Mouse (Mus musculus): ENCODE measurements at regions not wholly inside any gene's neighbourhood (a gene's known extent, or its start where the extent isn't known, plus 50 kb on each side); places are given as distances from the start of the nearest gene placed in this dataset.

DNA sequence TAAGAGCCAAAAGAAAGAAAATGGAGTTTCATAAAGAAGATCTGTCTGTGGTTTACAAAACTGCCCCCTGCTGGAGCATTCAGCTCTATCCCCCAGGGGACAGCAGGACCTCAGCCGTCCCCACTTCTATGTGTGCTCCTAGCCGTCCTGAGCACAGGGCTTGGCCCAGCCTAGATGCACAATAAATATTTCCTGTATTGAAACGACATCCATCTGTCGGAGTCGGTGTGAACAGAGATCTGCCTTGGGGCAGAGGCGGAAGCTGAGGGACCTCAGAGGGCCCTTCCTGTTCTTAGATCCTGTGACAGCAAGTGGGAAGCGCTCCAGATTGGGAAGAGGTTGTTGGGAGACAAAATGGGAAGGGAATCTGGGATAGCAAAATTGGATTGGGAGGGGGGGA lies 62.5 kb upstream of the Cxcl14 start:
- H3K4me3 ChIP-seq (ENCODE audit: low read depth, low read length), result no peak overlapping the region
- 43% methylated on average over 7 of the region's 7 CpGs for WGBS
- no peak for DNase-seq (ENCODE audit: low spot score)
- H3K9ac ChIP-seq (replicated peaks; ENCODE audit: low read length), result no peak overlapping the region
- H3K36me3 ChIP-seq (replicated peaks; ENCODE audit: control insufficient read depth, insufficient read depth, low read depth, low read length), result no peaks in the 10 kb centered on the region
- no peaks in the 10 kb centered on the region for H3K9me3 ChIP-seq (replicated peaks; ENCODE audit: control insufficient read depth, low read length)
- peaks cover 2% of the 10 kb centered on the region; the same call in 1 of the 2 replicates for H3K4me1 ChIP-seq (ENCODE audit: control insufficient read depth, insufficient read depth, low read length)
- ATAC-seq (replicated peaks; ENCODE audit: insufficient number of reproducible peaks, low FRiP score, low TSS enrichment, low read depth), result no peak
- H3K27me3 ChIP-seq (ENCODE audit: control insufficient read depth, insufficient read depth, low read length), result no peaks in the 10 kb centered on the region
- H3K27ac ChIP-seq (replicated peaks; ENCODE audit: low read depth, low read length), result no peak overlapping the region
- no peak overlapping the region for H3K4me2 ChIP-seq (ENCODE audit: low read depth, low read length)

DNA sequence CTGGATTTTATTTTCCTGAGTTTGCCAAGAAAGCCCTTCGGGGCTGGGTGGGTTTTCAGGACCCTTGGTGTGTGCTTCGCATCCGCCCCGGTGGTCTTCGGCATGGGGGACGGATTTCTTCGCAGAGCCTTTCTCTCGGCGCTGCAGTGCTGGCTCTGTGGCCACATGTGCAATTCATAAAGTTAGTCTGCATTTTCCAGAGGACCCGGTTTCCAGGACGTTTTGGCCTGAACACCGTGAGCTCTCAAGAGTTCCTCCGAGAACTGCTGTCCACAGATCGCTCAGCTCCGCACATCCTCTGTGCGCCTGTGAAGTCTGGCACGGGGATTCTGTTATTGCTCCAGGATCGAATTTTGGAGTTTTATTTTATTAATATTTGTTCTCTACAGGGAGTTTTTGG lies 63.2 kb upstream of the Cxcl14 start:
- Histone ChIP-seq H3K9ac (replicated peaks; ENCODE audit: low read length) (no peak overlapping the region), H3K27ac (replicated peaks; ENCODE audit: low read depth, low read length) (no peak overlapping the region), H3K9me3 (replicated peaks; ENCODE audit: control insufficient read depth, low read length) (no peaks in the 10 kb centered on the region), H3K27me3 (ENCODE audit: control insufficient read depth, insufficient read depth, low read length) (no peaks in the 10 kb centered on the region), H3K36me3 (replicated peaks; ENCODE audit: control insufficient read depth, insufficient read depth, low read depth, low read length) (no peaks in the 10 kb centered on the region), H3K4me3 (ENCODE audit: low read depth, low read length) (no peak overlapping the region), H3K4me1 (ENCODE audit: control insufficient read depth, insufficient read depth, low read length) (peaks cover 2% of the 10 kb centered on the region; the same call in 1 of the 2 replicates), H3K4me2 (ENCODE audit: low read depth, low read length) (no peak overlapping the region)
- 79% methylated on average over 18 of the region's 18 CpGs for WGBS
- DNase-seq (ENCODE audit: low spot score) (peak; percentile 35), ATAC-seq (replicated peaks; ENCODE audit: insufficient number of reproducible peaks, low FRiP score, low TSS enrichment, low read depth) (no peak)

DNA sequence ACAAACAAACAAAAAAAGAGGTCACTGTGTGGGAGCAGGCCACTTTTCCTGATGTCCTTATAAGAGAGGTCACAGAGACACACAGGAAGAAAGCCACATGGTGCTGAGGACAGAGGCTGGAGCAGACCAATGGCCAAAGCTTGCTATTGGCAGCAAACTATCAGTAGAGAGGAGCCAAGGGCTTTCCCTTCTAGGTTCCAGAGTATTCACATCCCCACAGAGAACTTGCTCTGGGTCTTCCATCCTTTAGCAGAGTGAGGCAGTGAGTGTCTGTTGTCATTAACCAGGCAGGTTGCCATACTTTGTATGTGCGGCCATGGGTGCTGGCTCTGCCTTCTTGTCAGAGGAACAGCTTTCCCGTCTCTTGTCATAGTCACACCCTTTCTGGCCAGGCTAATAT lies 64.5 kb upstream of the Cxcl14 start:
- WGBS, result 83% methylated on average over 2 of the region's 2 CpGs
- no peaks in the 10 kb centered on the region for H3K9me3 ChIP-seq (replicated peaks; ENCODE audit: control insufficient read depth, low read length)
- ATAC-seq (replicated peaks; ENCODE audit: insufficient number of reproducible peaks, low FRiP score, low TSS enrichment, low read depth), result no peak
- no peak overlapping the region for H3K4me2 ChIP-seq (ENCODE audit: low read depth, low read length)
- H3K4me1 ChIP-seq (ENCODE audit: control insufficient read depth, insufficient read depth, low read length), result peaks cover 2% of the 10 kb centered on the region; the same call in 1 of the 2 replicates
- H3K9ac ChIP-seq (replicated peaks; ENCODE audit: low read length), result no peak overlapping the region
- no peaks in the 10 kb centered on the region for H3K27me3 ChIP-seq (ENCODE audit: control insufficient read depth, insufficient read depth, low read length)
- H3K27ac ChIP-seq (replicated peaks; ENCODE audit: low read depth, low read length), result no peak overlapping the region
- no peak for DNase-seq (ENCODE audit: low spot score)
- no peaks in the 10 kb centered on the region for H3K36me3 ChIP-seq (replicated peaks; ENCODE audit: control insufficient read depth, insufficient read depth, low read depth, low read length)
- H3K4me3 ChIP-seq (ENCODE audit: low read depth, low read length), result no peak overlapping the region

DNA sequence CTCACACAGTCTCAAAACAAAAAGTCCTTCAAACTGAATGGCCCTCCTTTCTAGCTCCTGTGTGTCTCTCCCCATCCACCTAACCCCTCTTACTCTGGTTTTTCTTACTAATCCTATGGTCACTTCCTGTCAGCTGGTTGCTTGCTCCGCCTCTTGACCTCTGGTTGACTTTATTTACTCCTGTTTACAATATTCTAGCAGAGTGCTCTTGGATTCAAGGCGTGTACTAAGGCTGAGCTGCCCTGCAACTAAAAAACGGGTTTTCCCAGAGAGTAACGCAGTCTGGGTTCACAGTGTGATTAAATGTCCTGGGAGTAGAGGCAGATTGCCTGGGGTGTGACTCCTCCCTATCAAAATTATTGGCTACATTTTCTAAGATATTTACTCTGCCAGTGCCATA lies 64.2 kb upstream of the Gm3045 start:
- ATAC-seq (replicated peaks; ENCODE audit: insufficient number of reproducible peaks, low FRiP score, low TSS enrichment, low read depth), result no peak
- no peak overlapping the region for H3K9ac ChIP-seq (replicated peaks; ENCODE audit: low read length)
- H3K4me1 ChIP-seq (ENCODE audit: control insufficient read depth, insufficient read depth, low read length), result no peaks in the 10 kb centered on the region

DNA sequence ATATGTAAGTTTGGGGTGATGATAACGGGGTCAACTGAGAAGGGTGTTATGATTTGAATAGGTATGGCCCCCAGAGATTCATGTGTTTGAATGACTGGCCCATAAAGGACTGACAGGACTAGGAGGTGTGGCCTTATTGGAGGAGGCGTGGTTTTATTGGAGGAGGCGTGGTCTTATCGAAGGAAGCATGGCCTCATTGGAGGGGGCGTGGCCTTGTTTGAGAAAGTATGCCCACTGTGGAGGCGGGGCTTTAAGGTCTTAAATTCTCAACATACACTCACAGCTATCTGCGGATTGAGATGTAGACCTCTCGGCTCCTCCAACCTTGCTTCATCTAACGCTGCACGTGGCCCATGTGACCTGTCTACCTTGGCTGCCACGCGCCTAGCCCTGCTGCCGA lies 63.7 kb upstream of the Gm3045 start:
- WGBS, result 40% methylated on average over 13 of the region's 13 CpGs
- H3K4me1 ChIP-seq (ENCODE audit: control insufficient read depth, insufficient read depth, low read length), result no peaks in the 10 kb centered on the region
- no peaks in the 10 kb centered on the region for H3K9me3 ChIP-seq (replicated peaks; ENCODE audit: control insufficient read depth, low read length)
- H3K36me3 ChIP-seq (replicated peaks; ENCODE audit: control insufficient read depth, insufficient read depth, low read depth, low read length), result no peaks in the 10 kb centered on the region
- no peak overlapping the region for H3K27ac ChIP-seq (replicated peaks; ENCODE audit: low read depth, low read length)
- DNase-seq (ENCODE audit: low spot score) (no peak), ATAC-seq (replicated peaks; ENCODE audit: insufficient number of reproducible peaks, low FRiP score, low TSS enrichment, low read depth) (no peak)
- H3K4me3 ChIP-seq (ENCODE audit: low read depth, low read length), result no peak overlapping the region
- H3K9ac ChIP-seq (replicated peaks; ENCODE audit: low read length), result no peak overlapping the region
- H3K4me2 ChIP-seq (ENCODE audit: low read depth, low read length), result no peak overlapping the region
- no peaks in the 10 kb centered on the region for H3K27me3 ChIP-seq (ENCODE audit: control insufficient read depth, insufficient read depth, low read length)

More for the DNA sequence above, 64.2 kb upstream of the Gm3045 start:
- WGBS, result 79% methylated on average over 4 of the region's 4 CpGs
- no peaks in the 10 kb centered on the region for H3K36me3 ChIP-seq (replicated peaks; ENCODE audit: control insufficient read depth, insufficient read depth, low read depth, low read length)
- H3K4me3 ChIP-seq (ENCODE audit: low read depth, low read length), result no peak overlapping the region
- no peak overlapping the region for H3K4me2 ChIP-seq (ENCODE audit: low read depth, low read length)
- no peaks in the 10 kb centered on the region for H3K9me3 ChIP-seq (replicated peaks; ENCODE audit: control insufficient read depth, low read length)
- DNase-seq (ENCODE audit: low spot score), result no peak
- H3K27me3 ChIP-seq (ENCODE audit: control insufficient read depth, insufficient read depth, low read length), result no peaks in the 10 kb centered on the region
- no peak overlapping the region for H3K27ac ChIP-seq (replicated peaks; ENCODE audit: low read depth, low read length)

DNA sequence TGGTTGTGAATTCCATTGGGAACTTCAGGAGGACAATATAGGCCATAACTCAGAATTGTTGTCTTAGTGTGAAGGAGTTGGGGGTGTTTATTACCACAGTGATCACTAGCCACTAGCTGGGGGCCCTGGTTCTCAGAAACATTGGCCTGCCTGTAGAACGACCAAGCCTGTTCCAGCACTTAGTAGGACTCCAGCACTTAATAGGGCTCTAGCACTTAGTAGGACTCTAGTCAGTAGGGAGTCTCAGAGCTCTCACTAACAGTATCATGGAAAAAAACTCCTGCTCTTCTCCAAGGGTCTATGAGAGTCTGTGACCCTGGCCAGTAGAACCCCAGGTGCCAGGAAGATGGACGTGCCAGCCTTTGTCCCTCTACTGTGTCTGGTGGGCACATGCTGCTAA lies 56.8 kb upstream of the Gm3045 start:
- no peak for ATAC-seq (replicated peaks; ENCODE audit: insufficient number of reproducible peaks, low FRiP score, low TSS enrichment, low read depth)
- DNase-seq (ENCODE audit: low spot score), result no peak
- Histone ChIP-seq H3K4me1 (ENCODE audit: control insufficient read depth, insufficient read depth, low read length) (no peaks in the 10 kb centered on the region), H3K27ac (replicated peaks; ENCODE audit: low read depth, low read length) (no peak overlapping the region), H3K4me2 (ENCODE audit: low read depth, low read length) (no peak overlapping the region), H3K36me3 (replicated peaks; ENCODE audit: control insufficient read depth, insufficient read depth, low read depth, low read length) (no peaks in the 10 kb centered on the region), H3K9ac (replicated peaks; ENCODE audit: low read length) (no peak overlapping the region), H3K27me3 (ENCODE audit: control insufficient read depth, insufficient read depth, low read length) (no peaks in the 10 kb centered on the region), H3K4me3 (ENCODE audit: low read depth, low read length) (no peak overlapping the region), H3K9me3 (replicated peaks; ENCODE audit: control insufficient read depth, low read length) (no peaks in the 10 kb centered on the region)
- WGBS, result 87% methylated on average over 2 of the region's 2 CpGs

DNA sequence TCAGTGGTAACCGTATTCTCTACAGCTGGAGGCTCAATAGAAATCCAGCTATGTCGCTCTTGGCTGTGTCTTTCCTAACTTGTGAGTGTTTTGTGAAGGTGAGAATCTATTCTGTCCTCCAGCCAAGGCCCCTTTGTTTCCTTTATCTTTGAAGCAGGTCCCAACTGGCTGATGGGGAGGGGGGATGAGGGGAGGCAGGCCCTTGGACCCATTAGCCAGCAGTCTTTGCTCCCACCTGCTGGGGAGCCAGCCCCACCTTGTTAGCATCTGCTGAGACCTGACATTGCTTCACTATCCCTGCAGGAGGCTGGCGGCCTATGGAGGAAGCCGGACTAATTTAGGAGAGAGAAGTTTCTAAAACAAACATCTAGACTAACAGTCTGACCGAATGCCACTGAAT lies 55.0 kb upstream of the Gm3045 start:
- H3K9ac ChIP-seq (replicated peaks; ENCODE audit: low read length), result no peak overlapping the region
- 28% methylated on average over 5 of the region's 5 CpGs for WGBS
- no peaks in the 10 kb centered on the region for H3K4me1 ChIP-seq (ENCODE audit: control insufficient read depth, insufficient read depth, low read length)
- ATAC-seq (replicated peaks; ENCODE audit: insufficient number of reproducible peaks, low FRiP score, low TSS enrichment, low read depth) (no peak), DNase-seq (ENCODE audit: low spot score) (no peak)
- no peak overlapping the region for H3K4me2 ChIP-seq (ENCODE audit: low read depth, low read length)
- no peaks in the 10 kb centered on the region for H3K27me3 ChIP-seq (ENCODE audit: control insufficient read depth, insufficient read depth, low read length)
- H3K4me3 ChIP-seq (ENCODE audit: low read depth, low read length), result no peak overlapping the region
- no peaks in the 10 kb centered on the region for H3K36me3 ChIP-seq (replicated peaks; ENCODE audit: control insufficient read depth, insufficient read depth, low read depth, low read length)
- H3K27ac ChIP-seq (replicated peaks; ENCODE audit: low read depth, low read length), result no peak overlapping the region
- H3K9me3 ChIP-seq (replicated peaks; ENCODE audit: control insufficient read depth, low read length), result no peaks in the 10 kb centered on the region

DNA sequence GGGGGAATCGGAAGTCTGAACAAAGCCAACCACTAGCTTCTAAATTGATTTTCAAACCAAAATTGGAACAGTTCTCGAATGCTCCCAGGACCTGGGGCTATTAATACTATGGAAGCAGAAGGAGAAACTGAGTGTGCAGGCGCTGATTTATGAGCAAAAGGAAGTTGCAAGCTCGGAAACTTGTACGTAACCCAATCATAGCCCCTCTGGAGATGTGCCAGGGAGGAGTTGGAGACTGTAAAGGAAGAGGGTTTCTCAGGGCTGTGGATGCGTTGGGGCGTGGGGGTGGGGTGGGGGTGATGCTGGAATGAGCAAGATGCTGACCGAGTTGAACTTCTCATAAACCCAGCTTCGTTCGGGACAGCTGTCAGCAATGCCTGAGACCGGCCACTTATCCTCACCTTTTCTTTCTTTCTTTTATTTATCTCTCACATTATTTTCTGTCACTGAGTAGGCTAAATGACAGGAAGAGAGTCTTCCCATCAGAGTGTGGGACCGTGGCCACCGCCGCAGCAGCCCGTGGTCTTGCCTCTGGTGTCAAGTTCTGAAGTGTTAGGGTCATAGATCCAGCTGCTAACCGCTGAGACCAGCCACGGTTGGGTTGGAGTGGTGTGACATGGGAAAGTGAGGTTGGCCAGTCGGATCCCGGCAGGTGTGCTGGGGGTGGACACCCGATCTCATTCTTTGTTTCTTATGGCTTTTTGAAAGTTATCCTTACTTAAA lies 54.2 kb upstream of the Gm3045 start:
- Histone ChIP-seq H3K27ac (replicated peaks; ENCODE audit: low read depth, low read length) (no peak overlapping the region), H3K4me2 (ENCODE audit: low read depth, low read length) (no peak overlapping the region), H3K27me3 (ENCODE audit: control insufficient read depth, insufficient read depth, low read length) (no peaks in the 10 kb centered on the region), H3K9ac (replicated peaks; ENCODE audit: low read length) (no peak overlapping the region), H3K4me3 (ENCODE audit: low read depth, low read length) (no peak overlapping the region), H3K4me1 (ENCODE audit: control insufficient read depth, insufficient read depth, low read length) (no peaks in the 10 kb centered on the region), H3K9me3 (replicated peaks; ENCODE audit: control insufficient read depth, low read length) (no peaks in the 10 kb centered on the region), H3K36me3 (replicated peaks; ENCODE audit: control insufficient read depth, insufficient read depth, low read depth, low read length) (no peaks in the 10 kb centered on the region)
- 78% methylated on average over 20 of the region's 20 CpGs for WGBS
- DNase-seq (ENCODE audit: low spot score) (no peak), ATAC-seq (replicated peaks; ENCODE audit: insufficient number of reproducible peaks, low FRiP score, low TSS enrichment, low read depth) (no peak)

Measured in embryonic facial prominence, embryonic 11.5 days (tissue).